Mouse (Mus musculus): ENCODE results near the gene Islr2. TPM values are rescaled to one million over a fixed set of nuclear protein-coding genes. Genes with fewer than 3 reads are reported as not detected.
A peak's percentile ranks its signal among the peaks of the same experiment; 100 is the strongest.

Gene Islr2
- polyA plus RNA-seq, 1 experiment from 2014 or later = 51.6 TPM

DNA sequence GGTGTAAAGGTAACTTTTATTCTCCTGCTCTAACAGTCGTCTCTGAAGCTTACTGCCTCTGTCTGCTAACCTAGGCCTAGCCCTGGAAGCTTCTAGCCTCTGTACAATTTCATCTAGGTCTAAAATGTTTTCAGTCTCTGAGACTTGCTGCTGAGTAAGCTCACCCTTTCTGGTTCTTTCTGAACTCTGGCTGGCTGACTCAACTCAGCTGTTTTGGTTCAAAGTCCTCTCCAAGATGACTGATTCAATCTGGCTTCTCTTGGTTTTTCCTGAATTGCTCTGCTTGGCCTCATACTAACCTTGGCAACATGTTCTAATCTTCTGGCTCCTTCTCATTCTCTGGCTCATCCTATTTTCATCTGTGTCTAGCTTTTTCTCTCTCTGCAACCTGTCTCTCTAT is 38.3 kb downstream of the Islr2 start:
- no peak for ATAC-seq (ENCODE audit: low FRiP score, low TSS enrichment)
- H3K4me1 ChIP-seq (ENCODE audit: control insufficient read depth, insufficient read depth, low read length) = no peaks in the 10 kb centered on the region
- no peak overlapping the region for H3K4me3 ChIP-seq (replicated peaks; ENCODE audit: low read depth, low read length)
- no peak overlapping the region for H3K9ac ChIP-seq (replicated peaks; ENCODE audit: low read length)
- 73% methylated on average over 1 of the region's 1 CpGs for WGBS
- H3K27me3 ChIP-seq (ENCODE audit: control insufficient read depth, insufficient read depth, low read length) = no peaks in the 10 kb centered on the region
- no peak overlapping the region for H3K4me2 ChIP-seq (ENCODE audit: low read length)
- no peak overlapping the region for H3K27ac ChIP-seq (replicated peaks; ENCODE audit: low read depth, low read length)
- H3K9me3 ChIP-seq (ENCODE audit: control insufficient read depth, low read length) = no peaks in the 10 kb centered on the region
- no peak for DNase-seq
- no peaks in the 10 kb centered on the region for H3K36me3 ChIP-seq (ENCODE audit: control insufficient read depth, insufficient read depth, low read length)

DNA sequence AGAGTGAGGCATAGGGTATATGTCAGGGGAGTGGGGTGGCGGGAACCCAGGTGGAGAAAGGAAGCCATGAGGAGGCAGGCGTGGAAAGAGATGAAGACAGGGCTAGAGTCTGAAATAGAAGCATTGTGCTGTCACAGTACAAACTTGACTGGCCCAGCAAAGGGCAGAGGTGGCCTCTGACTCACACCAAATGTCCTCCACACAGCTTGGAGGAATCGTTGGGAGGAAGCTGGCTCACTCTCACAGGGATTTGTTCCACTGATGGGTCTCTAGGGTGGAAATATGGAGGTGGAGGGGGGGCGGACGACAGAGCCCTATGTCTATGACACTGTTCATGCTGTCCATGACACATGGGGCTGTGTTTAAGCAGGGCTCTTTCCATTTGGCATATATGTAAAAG is 41.0 kb downstream of the Islr2 start:
- DNase-seq (no peak), ATAC-seq (ENCODE audit: low FRiP score, low TSS enrichment) (no peak)
- Histone ChIP-seq H3K4me3 (replicated peaks; ENCODE audit: low read depth, low read length) (no peak overlapping the region), H3K4me1 (ENCODE audit: control insufficient read depth, insufficient read depth, low read length) (no peaks in the 10 kb centered on the region), H3K36me3 (ENCODE audit: control insufficient read depth, insufficient read depth, low read length) (no peaks in the 10 kb centered on the region), H3K4me2 (ENCODE audit: low read length) (no peak overlapping the region), H3K27me3 (ENCODE audit: control insufficient read depth, insufficient read depth, low read length) (no peaks in the 10 kb centered on the region), H3K9ac (replicated peaks; ENCODE audit: low read length) (no peak overlapping the region), H3K9me3 (ENCODE audit: control insufficient read depth, low read length) (no peaks in the 10 kb centered on the region), H3K27ac (replicated peaks; ENCODE audit: low read depth, low read length) (no peak overlapping the region)
- 75% methylated on average over 5 of the region's 5 CpGs for WGBS

DNA sequence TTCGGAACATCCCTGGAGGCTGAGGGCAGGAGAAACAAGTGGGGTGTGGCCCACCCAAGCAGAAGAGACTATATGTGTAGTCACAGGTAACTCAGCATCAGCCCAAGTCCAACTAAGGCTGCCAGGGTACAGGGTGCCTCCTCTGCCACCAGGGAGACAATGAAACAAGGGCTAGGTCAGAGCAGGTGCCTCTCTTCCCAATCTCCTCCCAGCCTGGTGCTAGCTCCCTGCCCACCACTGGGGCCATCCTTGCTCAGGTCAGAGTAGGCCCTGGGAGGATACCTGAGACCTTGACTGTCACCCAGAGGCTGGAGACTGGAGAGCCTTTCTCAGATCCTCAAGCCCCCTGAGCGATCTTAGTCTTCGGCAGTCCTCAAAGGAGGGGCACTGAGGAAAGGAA is 41.9 kb downstream of the Islr2 start:
- H3K27ac ChIP-seq (replicated peaks; ENCODE audit: low read depth, low read length) = no peak overlapping the region
- H3K27me3 ChIP-seq (ENCODE audit: control insufficient read depth, insufficient read depth, low read length) = no peaks in the 10 kb centered on the region
- no peak for ATAC-seq (ENCODE audit: low FRiP score, low TSS enrichment)
- WGBS = 91% methylated on average over 3 of the region's 3 CpGs
- DNase-seq = no peak
- no peaks in the 10 kb centered on the region for H3K4me1 ChIP-seq (ENCODE audit: control insufficient read depth, insufficient read depth, low read length)
- no peaks in the 10 kb centered on the region for H3K9me3 ChIP-seq (ENCODE audit: control insufficient read depth, low read length)
- no peak overlapping the region for H3K4me2 ChIP-seq (ENCODE audit: low read length)
- no peak overlapping the region for H3K9ac ChIP-seq (replicated peaks; ENCODE audit: low read length)
- H3K4me3 ChIP-seq (replicated peaks; ENCODE audit: low read depth, low read length) = no peak overlapping the region
- H3K36me3 ChIP-seq (ENCODE audit: control insufficient read depth, insufficient read depth, low read length) = no peaks in the 10 kb centered on the region

DNA sequence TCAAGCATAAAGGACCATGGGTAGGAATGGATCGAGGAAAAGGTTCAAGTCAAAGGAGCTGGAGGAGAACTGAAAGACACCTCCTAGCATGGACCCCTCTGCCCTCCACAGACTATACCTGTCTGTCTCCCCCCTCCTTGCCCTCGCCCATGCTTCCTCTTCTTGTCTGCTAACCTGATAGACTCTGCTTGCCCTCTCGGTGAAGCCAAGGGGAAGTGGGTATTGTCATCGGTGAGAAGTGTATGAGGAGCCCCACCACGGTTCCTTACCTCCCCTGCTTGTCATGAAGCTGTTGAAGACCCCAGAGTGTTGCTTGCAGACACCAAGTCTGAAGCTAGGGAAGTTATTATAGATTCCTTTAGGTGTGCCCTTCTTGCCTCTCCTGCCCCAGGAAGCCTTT is 43.8 kb downstream of the Islr2 start:
- Histone ChIP-seq H3K4me1 (ENCODE audit: control insufficient read depth, insufficient read depth, low read length) (no peaks in the 10 kb centered on the region), H3K4me2 (ENCODE audit: low read length) (no peak overlapping the region), H3K9me3 (ENCODE audit: control insufficient read depth, low read length) (no peaks in the 10 kb centered on the region), H3K27ac (replicated peaks; ENCODE audit: low read depth, low read length) (no peak overlapping the region), H3K27me3 (ENCODE audit: control insufficient read depth, insufficient read depth, low read length) (no peaks in the 10 kb centered on the region), H3K36me3 (ENCODE audit: control insufficient read depth, insufficient read depth, low read length) (no peaks in the 10 kb centered on the region), H3K4me3 (replicated peaks; ENCODE audit: low read depth, low read length) (no peak overlapping the region), H3K9ac (replicated peaks; ENCODE audit: low read length) (no peak overlapping the region)
- DNase-seq = no peak
- 88% methylated on average over 5 of the region's 5 CpGs for WGBS
- no peak for ATAC-seq (ENCODE audit: low FRiP score, low TSS enrichment)

DNA sequence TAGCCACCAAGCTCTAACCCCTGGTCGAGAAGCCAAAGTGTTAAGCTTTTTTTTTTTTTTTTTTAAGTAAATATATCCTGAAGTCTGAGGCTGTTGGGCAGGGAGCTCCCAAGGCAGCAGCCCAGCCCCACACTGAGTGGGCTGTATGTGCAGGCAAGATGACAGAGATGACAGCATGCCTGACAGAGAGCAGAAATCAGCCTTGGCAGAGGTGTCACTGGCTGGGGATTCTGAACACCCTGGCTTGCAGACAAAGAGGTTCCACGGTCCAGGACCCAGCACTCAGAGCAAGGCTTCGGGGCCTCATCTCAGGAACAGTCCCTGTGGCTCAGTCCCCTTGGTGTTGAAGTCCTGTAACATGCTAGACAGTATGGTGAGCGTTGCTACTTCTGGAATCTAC is 44.3 kb downstream of the Islr2 start:
- no peak overlapping the region for H3K9ac ChIP-seq (replicated peaks; ENCODE audit: low read length)
- H3K4me2 ChIP-seq (ENCODE audit: low read length) = no peak overlapping the region
- DNase-seq (no peak), ATAC-seq (ENCODE audit: low FRiP score, low TSS enrichment) (no peak)
- no peaks in the 10 kb centered on the region for H3K4me1 ChIP-seq (ENCODE audit: control insufficient read depth, insufficient read depth, low read length)
- H3K27ac ChIP-seq (replicated peaks; ENCODE audit: low read depth, low read length) = no peak overlapping the region
- WGBS = 74% methylated on average over 4 of the region's 4 CpGs
- no peaks in the 10 kb centered on the region for H3K9me3 ChIP-seq (ENCODE audit: control insufficient read depth, low read length)
- no peaks in the 10 kb centered on the region for H3K27me3 ChIP-seq (ENCODE audit: control insufficient read depth, insufficient read depth, low read length)
- H3K36me3 ChIP-seq (ENCODE audit: control insufficient read depth, insufficient read depth, low read length) = no peaks in the 10 kb centered on the region
- H3K4me3 ChIP-seq (replicated peaks; ENCODE audit: low read depth, low read length) = no peak overlapping the region

DNA sequence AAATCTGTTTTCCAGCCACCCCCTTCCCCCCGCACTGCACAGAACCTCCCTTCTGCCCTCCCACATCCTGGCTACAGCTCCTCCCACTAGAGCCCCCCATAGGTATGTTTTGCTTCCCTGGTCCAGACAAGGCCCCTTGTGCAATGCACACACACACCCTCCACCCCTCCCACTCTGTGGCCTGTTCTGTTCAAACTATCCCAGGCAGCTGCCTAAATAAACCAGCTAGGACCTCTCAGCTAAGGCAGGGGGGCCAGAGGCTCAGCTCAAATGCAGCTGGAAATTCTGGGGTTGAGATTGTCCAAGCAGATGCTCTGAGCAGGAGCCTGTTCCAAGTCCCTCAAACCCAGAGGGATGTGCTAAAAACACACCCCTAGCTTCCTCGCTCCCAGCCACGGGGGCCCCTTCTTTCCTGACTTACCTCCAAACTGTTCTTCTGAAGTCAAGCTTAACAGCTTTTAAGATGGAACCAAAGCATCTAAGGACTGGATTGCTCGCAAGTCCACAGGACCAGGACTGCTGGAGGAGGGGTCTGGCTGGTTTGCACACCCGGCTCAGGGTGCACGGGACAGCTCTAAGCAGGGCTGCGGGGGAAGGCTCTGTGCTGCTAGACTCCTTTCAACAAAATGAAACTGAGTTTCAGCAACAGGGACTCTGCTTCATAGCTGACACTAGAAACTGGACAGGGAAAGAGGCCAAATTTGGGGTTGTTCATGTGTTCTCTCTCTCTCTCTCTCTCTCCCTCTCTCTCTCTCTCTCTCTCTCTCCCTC is 45.4 kb downstream of the Islr2 start:
- no peaks in the 10 kb centered on the region for H3K9me3 ChIP-seq (ENCODE audit: control insufficient read depth, low read length)
- ATAC-seq (ENCODE audit: low FRiP score, low TSS enrichment) = no peak
- H3K4me2 ChIP-seq (ENCODE audit: low read length) = no peak overlapping the region
- 47% methylated on average over 7 of the region's 7 CpGs for WGBS
- no peaks in the 10 kb centered on the region for H3K27me3 ChIP-seq (ENCODE audit: control insufficient read depth, insufficient read depth, low read length)
- no peak for DNase-seq
- no peak overlapping the region for H3K9ac ChIP-seq (replicated peaks; ENCODE audit: low read length)
- no peak overlapping the region for H3K4me3 ChIP-seq (replicated peaks; ENCODE audit: low read depth, low read length)
- no peaks in the 10 kb centered on the region for H3K36me3 ChIP-seq (ENCODE audit: control insufficient read depth, insufficient read depth, low read length)
- H3K4me1 ChIP-seq (ENCODE audit: control insufficient read depth, insufficient read depth, low read length) = no peaks in the 10 kb centered on the region
- 0 out of 2 replicates have a peak overlapping the region, but pooled peaks have one; percentile 13 for H3K27ac ChIP-seq (replicated peaks; ENCODE audit: low read depth, low read length)

DNA sequence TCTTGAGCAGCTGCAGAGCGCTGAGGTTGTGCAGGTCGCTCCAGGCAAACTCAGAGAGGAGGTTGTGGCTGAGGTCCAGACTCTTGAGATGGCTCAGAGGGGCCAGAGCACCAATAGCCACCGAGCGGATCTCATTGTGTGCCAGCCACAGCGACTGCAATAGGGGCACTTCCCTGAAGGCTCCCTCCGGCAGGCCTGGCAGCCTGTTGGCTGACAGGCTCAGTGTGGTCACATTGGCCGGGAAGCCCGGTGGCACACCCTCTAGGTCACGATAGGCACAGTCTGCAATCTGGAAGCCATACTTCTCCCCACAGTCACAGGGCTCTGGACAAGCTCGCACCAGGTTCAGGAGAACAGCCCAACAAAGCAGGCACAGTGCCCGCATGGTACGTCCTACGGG is 46.3 kb downstream of the Islr2 start:
- Histone ChIP-seq H3K27me3 (ENCODE audit: control insufficient read depth, insufficient read depth, low read length) (no peaks in the 10 kb centered on the region), H3K9ac (replicated peaks; ENCODE audit: low read length) (no peak overlapping the region), H3K4me1 (ENCODE audit: control insufficient read depth, insufficient read depth, low read length) (no peaks in the 10 kb centered on the region), H3K4me2 (ENCODE audit: low read length) (no peak overlapping the region), H3K27ac (replicated peaks; ENCODE audit: low read depth, low read length) (no peak overlapping the region), H3K4me3 (replicated peaks; ENCODE audit: low read depth, low read length) (no peak overlapping the region), H3K9me3 (ENCODE audit: control insufficient read depth, low read length) (no peaks in the 10 kb centered on the region), H3K36me3 (ENCODE audit: control insufficient read depth, insufficient read depth, low read length) (no peaks in the 10 kb centered on the region)
- DNase-seq (no peak), ATAC-seq (ENCODE audit: low FRiP score, low TSS enrichment) (no peak)
- WGBS = 80% methylated on average over 13 of the region's 13 CpGs

DNA sequence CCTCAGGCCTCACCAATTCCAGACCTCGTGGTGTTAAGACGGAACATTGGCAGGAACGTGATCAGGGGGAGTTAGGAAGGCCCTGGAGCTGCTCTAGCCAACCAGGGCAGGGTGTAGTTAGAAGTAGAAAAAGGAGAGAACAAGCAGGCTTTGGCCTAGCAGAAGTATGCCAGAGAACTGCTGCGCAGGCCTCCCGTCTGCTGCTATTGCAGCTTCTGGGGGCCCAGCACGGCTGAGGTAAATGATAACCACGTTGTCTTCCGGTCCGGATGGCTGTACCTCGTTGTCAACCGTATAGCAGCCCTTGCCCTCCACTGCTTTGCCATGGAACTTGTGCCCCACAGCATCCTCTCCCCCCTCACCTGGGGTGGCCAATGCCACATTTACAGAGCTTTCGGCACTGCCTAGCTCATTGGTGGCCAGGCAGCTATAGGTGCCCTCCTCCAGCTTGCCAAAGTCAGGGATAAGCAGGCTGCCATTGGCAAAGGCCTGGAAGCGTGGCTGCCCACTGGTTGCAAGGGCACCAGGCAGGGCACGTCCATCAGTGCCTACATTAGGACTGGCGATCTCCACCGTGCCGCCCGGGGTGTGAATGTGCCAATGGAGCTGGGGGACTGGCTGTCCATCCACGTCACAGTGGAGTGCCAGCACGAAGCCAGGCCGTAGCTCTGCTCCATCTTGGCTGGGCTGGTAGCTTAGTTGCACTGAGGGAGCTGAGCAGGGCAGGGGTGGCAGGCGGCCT is 47.1 kb downstream of the Islr2 start:
- ATAC-seq (ENCODE audit: low FRiP score, low TSS enrichment) = no peak
- no peak for DNase-seq
- H3K27ac ChIP-seq (replicated peaks; ENCODE audit: low read depth, low read length) = no peak overlapping the region
- WGBS = 92% methylated on average over 22 of the region's 22 CpGs
- no peak overlapping the region for H3K4me3 ChIP-seq (replicated peaks; ENCODE audit: low read depth, low read length)
- H3K36me3 ChIP-seq (ENCODE audit: control insufficient read depth, insufficient read depth, low read length) = no peaks in the 10 kb centered on the region
- H3K4me1 ChIP-seq (ENCODE audit: control insufficient read depth, insufficient read depth, low read length) = no peaks in the 10 kb centered on the region
- H3K4me2 ChIP-seq (ENCODE audit: low read length) = no peak overlapping the region
- no peaks in the 10 kb centered on the region for H3K27me3 ChIP-seq (ENCODE audit: control insufficient read depth, insufficient read depth, low read length)
- H3K9me3 ChIP-seq (ENCODE audit: control insufficient read depth, low read length) = no peaks in the 10 kb centered on the region
- H3K9ac ChIP-seq (replicated peaks; ENCODE audit: low read length) = no peak overlapping the region

DNA sequence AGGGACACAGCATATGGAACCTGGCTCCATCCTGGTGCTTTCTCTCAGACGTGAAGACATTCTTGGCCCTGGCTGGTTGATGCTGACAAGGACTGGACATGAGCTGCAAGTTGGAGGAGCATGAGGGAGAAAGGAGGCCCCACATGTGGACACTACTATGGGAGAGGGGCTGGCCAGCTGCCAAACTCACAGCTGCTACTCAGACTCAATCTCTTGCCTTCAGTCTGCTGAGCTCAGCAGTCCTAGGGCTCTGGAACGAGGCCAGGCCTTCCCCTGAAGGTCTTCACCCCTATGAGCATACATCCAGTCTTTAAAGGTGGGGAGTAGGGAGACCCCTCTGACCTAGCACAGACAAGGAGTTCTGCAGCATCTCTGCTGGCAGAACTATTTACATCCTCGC is 48.8 kb downstream of the Islr2 start:
- H3K4me3 ChIP-seq (replicated peaks; ENCODE audit: low read depth, low read length) = no peak overlapping the region
- no peak overlapping the region for H3K27ac ChIP-seq (replicated peaks; ENCODE audit: low read depth, low read length)
- no peak overlapping the region for H3K9ac ChIP-seq (replicated peaks; ENCODE audit: low read length)
- 56% methylated on average over 3 of the region's 3 CpGs for WGBS
- no peaks in the 10 kb centered on the region for H3K4me1 ChIP-seq (ENCODE audit: control insufficient read depth, insufficient read depth, low read length)
- no peak overlapping the region for H3K4me2 ChIP-seq (ENCODE audit: low read length)
- no peaks in the 10 kb centered on the region for H3K9me3 ChIP-seq (ENCODE audit: control insufficient read depth, low read length)
- H3K36me3 ChIP-seq (ENCODE audit: control insufficient read depth, insufficient read depth, low read length) = no peaks in the 10 kb centered on the region
- ATAC-seq (ENCODE audit: low FRiP score, low TSS enrichment) = no peak
- no peaks in the 10 kb centered on the region for H3K27me3 ChIP-seq (ENCODE audit: control insufficient read depth, insufficient read depth, low read length)
- peak; percentile 75 for DNase-seq

All from midbrain, embryonic 14.5 days (tissue).